Mouse (Mus musculus) left cerebral cortex, adult 2 months (tissue): Measurements from ENCODE around the gene Akr1b8. TPM values are rescaled to one million over a fixed set of nuclear protein-coding genes. Genes with fewer than 3 reads are reported as not detected.
A peak's percentile ranks its signal among the peaks of the same experiment; 100 is the strongest.
"Not testable (repeated sequence)": the region's sequence is repeated elsewhere in the genome, so short reads cannot be mapped to it uniquely, and the experiment has no call there.

ENCODE experiments used
- DNase-seq, 2 experiments: peaks; one replicate each; pipeline ENCODE4 v3.0.0; 2021 to 2022; ENCODE audit warnings: low spot score in 2 of 2, mixed read lengths in 1 of 2; ENCODE audit errors: extremely low spot score in 1 of 2
- H3K27ac ChIP-seq: fragments of 200-600 bp; 2 replicates; pipeline ENCODE4 v1.8.1; 2022
- H3K4me3 ChIP-seq: fragments of 200-600 bp; 2 replicates; pipeline ENCODE4 v1.8.1; 2022
- CTCF ChIP-seq: fragments of 200-600 bp; IDR thresholded peaks from 2 replicates; pipeline ENCODE4 v1.8.1; 2022; ENCODE audit warnings: antibody characterized with exemption, mild to moderate bottlenecking, moderate library complexity
- intact Hi-C: fragments of 180-260 bp; cut with DNase I; formaldehyde crosslinking; loops from one replicate; pipeline ENCODE4 v1.15.1; 2025
- total RNA-seq, 2 experiments: library from RNA; stranded (reverse); gene quantifications; 2 replicates each; pipeline ENCODE4 v1.2.3; 2021

Gene Akr1b8
- total RNA-seq, 2 experiments from 2014 or later: 0.26 to 0.68 TPM

DNA sequence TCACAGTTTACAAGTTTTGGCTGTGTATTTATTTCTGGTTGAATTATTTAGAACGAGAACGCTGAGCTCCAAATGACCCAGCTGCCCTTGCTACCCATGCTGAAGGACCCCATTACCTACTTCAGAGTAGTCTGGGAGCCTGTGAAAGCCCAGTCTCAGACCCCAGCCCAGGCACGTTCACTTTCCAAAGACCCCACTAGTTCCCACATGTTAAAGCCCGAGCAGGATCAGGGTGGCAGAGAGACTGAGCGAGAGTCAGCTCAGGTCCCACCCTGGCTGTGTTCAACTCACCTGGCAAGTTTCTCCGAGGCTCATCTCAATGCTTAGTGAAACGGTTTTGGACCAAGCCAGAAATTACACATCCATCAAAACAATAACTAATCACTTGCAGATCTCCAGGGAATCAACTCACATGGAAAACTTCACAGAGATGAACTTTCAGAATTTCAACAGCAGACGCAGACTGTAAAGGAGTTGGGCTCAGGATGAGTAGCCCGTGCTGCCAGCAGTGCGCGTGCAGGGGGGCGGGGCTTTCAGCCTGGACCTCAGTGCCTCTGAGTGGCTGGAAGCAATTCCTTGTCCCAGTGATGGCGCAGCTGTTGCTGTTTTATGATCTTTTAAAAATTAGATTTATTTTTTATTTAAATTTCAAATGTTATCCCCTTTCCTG is 30.9 kb downstream of the Akr1b8 start:
- Histone ChIP-seq H3K4me3 (peak overlapping the region; percentile 53), H3K27ac (peak overlapping the region; percentile 86)
- no peak for TF ChIP-seq CTCF
- DNase-seq: peak in 1 of 2 experiments; percentile 16
- intact Hi-C loops: no loop called here

GRCm38 (mm10) chr6:34388420-34389156 is 34.7 kb downstream of the Akr1b8 start:
- no peak for DNase-seq
- no peak overlapping the region for H3K27ac ChIP-seq
- intact Hi-C loops: no loop called here
- TF ChIP-seq CTCF: no peak
- H3K4me3 ChIP-seq: no peak overlapping the region

DNA sequence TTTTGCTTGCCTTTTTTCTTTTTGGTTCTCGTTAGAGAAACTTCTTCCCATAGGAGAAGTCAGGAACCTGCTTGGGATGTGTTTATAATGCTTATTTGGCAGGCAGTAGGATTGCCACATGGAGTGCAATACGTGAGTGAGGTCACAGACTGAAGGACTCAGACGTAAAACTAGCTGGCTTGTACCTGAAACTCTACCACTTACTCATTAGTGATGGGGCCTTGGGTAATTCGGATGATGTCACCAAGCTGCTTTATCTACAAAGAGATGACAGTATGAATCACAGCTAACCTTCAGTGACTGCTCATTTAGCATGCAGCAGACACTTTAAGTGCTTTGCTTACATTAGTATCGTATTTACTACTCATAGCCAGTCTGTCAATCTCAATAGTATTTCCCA is 42.0 kb downstream of the Akr1b8 start:
- intact Hi-C loops: no loop called here
- no peak for TF ChIP-seq CTCF
- H3K27ac ChIP-seq: no peak overlapping the region
- DNase-seq: no peak
- no peak overlapping the region for H3K4me3 ChIP-seq

DNA sequence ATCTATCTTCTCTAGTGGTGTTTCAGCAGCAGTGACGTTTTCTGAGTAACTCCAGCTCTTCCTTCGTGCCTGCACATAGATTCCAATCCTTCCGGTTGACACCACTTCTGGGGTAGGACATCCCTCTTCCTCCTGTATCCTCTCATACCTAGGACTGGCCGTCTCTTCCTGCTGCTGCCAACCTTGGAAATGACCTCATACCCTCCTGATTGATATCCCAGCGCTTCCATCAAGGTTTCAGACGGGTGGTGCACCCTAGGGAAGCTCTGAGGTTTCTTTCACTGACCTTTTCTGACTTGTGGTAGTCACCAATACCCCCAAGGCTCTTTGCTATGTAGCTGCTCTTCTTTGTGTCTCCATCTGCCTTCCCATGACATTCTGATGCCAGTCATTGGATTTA is 44.5 kb downstream of the Akr1b8 start:
- no peak for TF ChIP-seq CTCF
- DNase-seq: no peak
- no peak overlapping the region for H3K27ac ChIP-seq
- H3K4me3 ChIP-seq: no peak overlapping the region
- intact Hi-C loops: no loop called here

GRCm38 (mm10) chr6:34399606-34400220 is 45.8 kb downstream of the Akr1b8 start:
- no peak for TF ChIP-seq CTCF
- Histone ChIP-seq H3K27ac (no peak overlapping the region), H3K4me3 (no peak overlapping the region)
- DNase-seq: no peak
- intact Hi-C loops: no loop called here

- intact Hi-C loops: no loop called here
- H3K27ac ChIP-seq: no peak overlapping the region
Measured at GRCm38 (mm10) chr6:34400696-34401095, 46.8 kb downstream of the Akr1b8 start.

GRCm38 (mm10) chr6:34406746-34407145 is 52.8 kb downstream of the Akr1b8 start:
- H3K4me3 ChIP-seq: no peak overlapping the region
- DNase-seq: no peak
- no peak for TF ChIP-seq CTCF
- intact Hi-C loops: no loop called here
- H3K27ac ChIP-seq: no peak overlapping the region

More at GRCm38 (mm10) chr6:34400696-34401095, 46.8 kb downstream of the Akr1b8 start:
- no peak overlapping the region for H3K4me3 ChIP-seq
- DNase-seq: no peak
- no peak for TF ChIP-seq CTCF

DNA sequence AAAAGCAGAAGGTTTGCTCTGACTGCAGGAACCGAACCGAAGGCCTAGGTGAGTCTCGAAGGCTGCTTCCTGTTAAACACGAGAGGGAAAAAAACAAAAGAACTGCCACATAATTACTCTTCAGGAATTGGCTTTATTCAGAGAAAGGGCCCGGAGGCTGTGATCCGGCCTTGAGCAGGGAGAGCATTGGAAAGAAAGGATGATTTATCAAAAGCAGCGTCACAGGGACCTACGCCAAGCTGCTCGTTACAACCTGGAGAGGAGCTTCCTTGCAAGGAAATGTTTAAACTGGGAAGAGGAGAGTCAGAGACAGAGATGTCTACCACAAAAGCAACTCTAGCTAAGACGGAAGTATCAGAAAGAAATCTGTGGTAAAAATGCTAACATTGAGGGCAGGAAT is 53.5 kb downstream of the Akr1b8 start:
- H3K4me3 ChIP-seq: no peak overlapping the region
- intact Hi-C loops: no loop called here
- DNase-seq: no peak
- no peak for TF ChIP-seq CTCF
- H3K27ac ChIP-seq: no peak overlapping the region

GRCm38 (mm10) chr6:34412023-34412422 is 58.1 kb downstream of the Akr1b8 start, which contains the start of gene Akr1b7:
Gene Akr1b7 (plus strand): TSS chr6:34412334.
- intact Hi-C loops: no loop called here
- no peak for DNase-seq
- no peak for TF ChIP-seq CTCF
- Histone ChIP-seq H3K27ac (no peak within 1 kb of the TSS), H3K4me3 (no peak within 1 kb of the TSS)

DNA sequence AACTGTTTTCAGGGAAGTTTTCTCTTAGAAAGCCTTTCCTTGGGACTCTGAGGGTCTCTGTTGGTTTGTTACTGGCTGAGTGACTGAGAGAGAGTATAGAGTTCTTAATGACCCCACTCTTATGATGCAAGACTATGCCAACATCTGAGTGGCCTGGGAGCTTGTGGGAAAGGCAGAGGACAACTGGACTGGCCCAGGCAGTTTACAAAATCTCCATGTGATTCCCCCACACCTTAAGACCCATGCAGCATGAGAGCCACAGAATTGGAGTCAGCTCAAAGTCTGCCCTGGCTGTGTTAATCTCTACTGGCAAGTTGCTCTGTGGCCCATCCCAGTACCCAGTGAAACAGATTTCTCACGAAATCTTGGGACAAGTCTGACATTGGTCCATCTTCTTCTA is 58.8 kb downstream of the Akr1b8 start:
- Histone ChIP-seq H3K27ac (no peak overlapping the region), H3K4me3 (no peak overlapping the region)
- intact Hi-C loops: no loop called here
- DNase-seq: no peak
- no peak for TF ChIP-seq CTCF

- H3K4me3 ChIP-seq, DNase-seq, H3K27ac ChIP-seq, intact Hi-C loops: not testable (repeated sequence)
Measured at GRCm38 (mm10) chr6:34413386-34413785, 59.5 kb downstream of the Akr1b8 start.

DNA sequence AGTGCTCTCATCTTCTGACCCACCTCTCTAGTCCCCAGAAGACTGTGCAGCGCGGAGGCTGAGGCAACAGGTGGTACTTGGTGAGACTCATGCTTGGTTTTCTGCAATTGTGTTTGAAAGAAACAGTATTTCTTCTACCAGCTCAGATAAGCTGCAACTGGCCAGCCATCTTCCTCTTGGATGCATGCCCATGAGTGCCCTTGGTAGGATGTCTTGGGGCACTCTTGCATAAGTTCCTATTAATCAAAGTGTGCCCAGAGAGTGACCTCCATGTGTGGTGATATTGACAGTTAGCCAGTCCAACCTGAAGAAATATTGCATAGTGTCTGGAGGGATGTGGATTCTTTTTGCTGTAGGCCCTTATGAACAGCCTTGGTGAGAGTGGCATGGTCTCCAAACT is 62.6 kb downstream of the Akr1b8 start:
- intact Hi-C loops: loop anchor here (2.0 kb wide), 1 partner anchor 20 kb away; no protein-coding TSS in a partner anchor
- Histone ChIP-seq H3K27ac (no peak overlapping the region), H3K4me3 (no peak overlapping the region)
- DNase-seq: no peak
- TF ChIP-seq CTCF: no peak

Other genes with a start within 250 kb of the Akr1b8 start
- gene Slc35b4, start 177.0 kb upstream of the Akr1b8 start, total RNA-seq: 10 to 100 TPM; 65.4 to 68.6 TPM
- 10 to 100 TPM; 43.1 to 43.4 TPM for gene Akr1b3, start 36.6 kb upstream of the Akr1b8 start, total RNA-seq
- 10 to 100 TPM; 21.0 to 24.2 TPM for gene Akr1b10, start 30.1 kb downstream of the Akr1b8 start, total RNA-seq
- gene Akr1b7, start 58.2 kb downstream of the Akr1b8 start, total RNA-seq: not detected
- 10 to 100 TPM; 56.1 to 58.7 TPM for gene Bpgm, start 122.1 kb downstream of the Akr1b8 start, total RNA-seq
- 10 to 100 TPM; 20.9 to 22.4 TPM for gene Cald1, start 244.4 kb downstream of the Akr1b8 start, total RNA-seq